Mouse (Mus musculus) brain, embryonic 14.5 days (tissue): ENCODE results near the gene Sept7. TPM values are rescaled to one million over a fixed set of nuclear protein-coding genes. Genes with fewer than 3 reads are reported as not detected.
"Not testable (repeated sequence)": the region's sequence is repeated elsewhere in the genome, so short reads cannot be mapped to it uniquely, and the experiment has no call there.

Source experiments
- DNase-seq: peaks from one replicate; pipeline ENCODE4 v3.0.0-alpha.2; 2011; ENCODE audit warnings: low read depth
- CTCF ChIP-seq: fragments of 200-500 bp; IDR thresholded peaks from 2 replicates; pipeline ENCODE4 v1.5.1; 2012; ENCODE audit warnings: inconsistent platforms, mild to moderate bottlenecking, moderate library complexity, borderline replicate concordance; ENCODE audit not compliant: insufficient read depth, insufficient read length; ENCODE audit errors: extremely low read depth
- POLR2A ChIP-seq: fragments of 200-500 bp; IDR thresholded peaks from 2 replicates; pipeline ENCODE4 v1.6.1; 2012; ENCODE audit warnings: mild to moderate bottlenecking, inconsistent platforms, borderline replicate concordance; ENCODE audit not compliant: poor library complexity, insufficient read depth, insufficient read length, severe bottlenecking; ENCODE audit errors: extremely low read depth
- polyA plus RNA-seq: library from polyadenylated mRNA; depleted of rRNA; stranded (reverse); fragments of >200 nt; gene quantifications from 2 replicates; pipeline ENCODE4 v1.2.3, GENCODE M21; 2012

Sept7 gene
- polyA plus RNA-seq, 1 experiment = 112 TPM

DNA sequence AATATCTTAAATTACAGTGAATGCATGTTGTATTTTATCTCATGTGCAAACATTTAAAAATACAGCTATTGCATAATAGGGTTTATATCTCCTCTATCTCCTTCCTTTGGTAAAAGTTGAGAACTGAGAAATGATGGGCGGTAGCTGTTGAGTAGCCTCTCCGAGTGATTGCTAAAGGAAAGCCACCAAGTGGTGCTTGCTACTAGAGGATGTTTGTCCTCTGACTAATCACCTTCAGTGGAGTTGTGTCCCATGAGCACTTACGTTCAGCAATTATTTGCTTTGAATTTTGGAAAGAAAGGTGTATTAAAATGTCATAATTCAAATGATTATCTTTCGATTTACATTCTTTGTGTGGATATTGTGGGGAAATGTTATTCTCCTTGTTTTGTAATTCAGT lies 13.6 kb downstream of the Sept7 start:
- TF ChIP-seq CTCF = no peak
- TF ChIP-seq POLR2A = no peak
- DNase-seq = no peak

DNA sequence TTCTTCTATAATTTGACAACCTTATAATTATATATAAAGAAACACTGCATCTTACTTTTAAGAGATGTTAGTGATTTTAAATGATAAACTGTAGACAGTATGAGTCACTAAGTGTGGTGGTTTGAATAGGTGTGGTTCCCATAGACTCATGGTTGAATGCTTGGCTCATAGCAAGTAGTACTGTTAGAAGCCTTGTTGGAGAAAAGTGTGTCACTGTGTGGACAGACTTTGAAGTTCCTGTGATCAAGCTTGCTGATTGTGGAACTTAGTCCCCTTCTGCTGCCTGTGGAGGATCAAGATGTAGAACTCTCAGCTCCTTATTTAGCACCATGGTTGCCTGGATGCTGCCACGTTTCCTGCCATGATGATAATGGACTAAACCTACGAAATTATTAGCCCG lies 14.9 kb downstream of the Sept7 start:
- DNase-seq = no peak
- TF ChIP-seq POLR2A (no peak), CTCF (no peak)

DNA sequence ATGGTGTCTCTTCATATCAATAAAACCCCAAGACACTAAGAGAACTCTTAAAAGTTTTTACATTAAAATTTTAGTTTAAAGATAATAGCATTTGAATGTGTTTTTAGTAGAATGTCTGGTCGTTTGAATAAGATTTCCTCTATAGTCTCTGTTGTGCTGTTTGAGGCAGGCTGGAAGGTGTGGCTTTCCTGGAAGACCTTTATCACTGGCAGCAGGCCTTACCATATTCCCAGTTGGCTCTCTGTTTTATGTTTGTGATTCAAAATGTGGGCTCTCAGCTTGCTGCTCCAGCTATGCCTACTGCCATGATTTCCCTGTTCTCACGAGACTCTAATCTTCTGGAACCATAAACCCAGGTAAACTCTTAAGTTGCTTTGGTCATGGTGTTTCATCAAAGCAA lies 15.3 kb downstream of the Sept7 start:
- no peak for DNase-seq
- no peak for TF ChIP-seq CTCF
- no peak for TF ChIP-seq POLR2A

DNA sequence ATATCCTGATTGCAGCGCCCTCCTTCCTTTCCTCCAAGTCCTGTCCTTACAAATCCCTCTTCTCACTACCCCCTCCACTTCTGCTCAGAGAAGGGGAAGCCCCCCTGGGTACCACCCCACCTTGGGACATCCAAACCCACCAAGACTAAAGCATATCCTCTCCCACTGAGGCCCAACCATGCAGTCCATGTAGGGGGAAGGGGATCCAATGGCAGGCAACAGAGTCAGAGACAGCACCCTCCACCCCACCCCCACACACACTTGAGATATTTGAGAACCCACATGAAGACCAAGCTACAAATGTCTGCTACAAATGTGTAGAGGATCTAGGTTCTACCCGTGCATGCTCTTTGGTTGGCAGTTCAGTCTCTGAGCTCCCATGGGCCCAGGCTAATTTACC lies 19.7 kb downstream of the Sept7 start:
- no peak for DNase-seq
- no peak for TF ChIP-seq POLR2A
- no peak for TF ChIP-seq CTCF

DNA sequence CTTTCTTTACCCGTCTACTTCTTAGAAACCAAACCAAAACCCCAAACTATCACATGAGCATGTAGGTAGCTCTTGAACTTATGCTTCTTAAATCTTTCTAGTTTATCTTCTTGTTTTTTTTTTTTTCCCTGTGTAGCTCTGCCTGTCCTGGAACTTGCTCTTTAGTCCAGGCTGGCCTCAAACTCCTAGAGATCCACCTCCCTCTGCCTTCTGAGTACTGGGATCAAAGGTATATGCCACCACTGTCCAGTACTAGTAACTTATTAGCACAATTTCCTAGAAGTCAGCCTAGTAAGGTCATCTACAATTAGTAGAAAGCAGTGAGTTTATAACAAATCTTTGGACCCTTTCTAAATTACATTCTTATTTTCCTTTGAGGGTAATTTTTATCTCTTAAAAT lies 37.6 kb downstream of the Sept7 start:
- DNase-seq = no peak
- no peak for TF ChIP-seq CTCF
- TF ChIP-seq POLR2A = no peak

DNA sequence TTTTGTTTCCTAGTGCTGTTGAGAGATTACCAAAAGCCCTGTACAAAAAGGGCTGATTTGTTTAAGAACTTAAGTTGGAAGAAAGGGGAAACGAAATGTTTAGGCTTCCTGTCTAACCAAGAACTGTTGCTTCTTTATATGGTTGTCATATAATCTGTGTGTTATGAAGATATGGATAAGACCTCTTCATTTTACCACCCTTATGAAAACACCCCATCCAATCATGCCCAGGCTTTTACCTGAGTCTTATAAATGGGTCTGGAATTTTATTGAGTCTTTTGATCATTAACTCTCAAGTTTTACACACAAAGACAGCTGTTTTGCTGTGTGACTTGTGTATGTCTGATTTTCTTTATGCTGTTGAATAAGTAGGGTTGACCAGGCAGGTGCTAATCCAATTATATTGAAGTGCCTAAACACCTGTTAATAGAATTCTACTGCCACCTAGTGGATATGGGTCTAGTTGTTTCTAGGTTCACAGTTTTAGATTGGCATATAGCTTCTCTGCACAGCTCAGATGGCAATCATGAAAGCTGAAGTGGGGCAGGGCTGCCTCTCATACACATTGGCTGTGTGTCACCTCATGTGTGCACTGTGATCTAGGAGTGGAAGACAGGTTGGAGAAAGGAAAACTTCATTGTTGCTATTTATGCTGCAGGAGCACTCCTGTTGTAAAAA lies 57.4 kb downstream of the Sept7 start:
- TF ChIP-seq CTCF = peak; percentile 37; the same call in 1 of the 2 replicates
- no peak for TF ChIP-seq POLR2A
- peak; percentile 80 for DNase-seq

DNA sequence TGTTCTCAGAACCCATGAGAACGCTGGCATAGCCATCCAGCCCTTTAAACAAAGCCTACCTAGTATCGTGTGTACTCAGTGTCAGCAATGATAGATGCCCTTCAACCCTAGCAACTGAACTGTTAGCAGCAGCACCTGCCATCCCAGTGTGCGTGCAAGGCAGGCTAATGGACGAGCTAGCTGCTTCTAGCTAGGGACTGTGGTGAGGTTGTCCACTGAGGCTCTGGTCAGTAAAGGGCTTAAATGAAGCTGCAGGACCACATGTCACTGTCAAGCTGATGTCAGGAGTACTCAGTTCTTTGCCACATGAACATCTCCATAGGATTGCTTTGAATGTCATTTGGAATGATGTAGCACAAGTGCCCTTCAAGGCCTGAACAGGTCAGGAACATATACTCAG lies 62.1 kb downstream of the Sept7 start:
- DNase-seq = no peak

DNA sequence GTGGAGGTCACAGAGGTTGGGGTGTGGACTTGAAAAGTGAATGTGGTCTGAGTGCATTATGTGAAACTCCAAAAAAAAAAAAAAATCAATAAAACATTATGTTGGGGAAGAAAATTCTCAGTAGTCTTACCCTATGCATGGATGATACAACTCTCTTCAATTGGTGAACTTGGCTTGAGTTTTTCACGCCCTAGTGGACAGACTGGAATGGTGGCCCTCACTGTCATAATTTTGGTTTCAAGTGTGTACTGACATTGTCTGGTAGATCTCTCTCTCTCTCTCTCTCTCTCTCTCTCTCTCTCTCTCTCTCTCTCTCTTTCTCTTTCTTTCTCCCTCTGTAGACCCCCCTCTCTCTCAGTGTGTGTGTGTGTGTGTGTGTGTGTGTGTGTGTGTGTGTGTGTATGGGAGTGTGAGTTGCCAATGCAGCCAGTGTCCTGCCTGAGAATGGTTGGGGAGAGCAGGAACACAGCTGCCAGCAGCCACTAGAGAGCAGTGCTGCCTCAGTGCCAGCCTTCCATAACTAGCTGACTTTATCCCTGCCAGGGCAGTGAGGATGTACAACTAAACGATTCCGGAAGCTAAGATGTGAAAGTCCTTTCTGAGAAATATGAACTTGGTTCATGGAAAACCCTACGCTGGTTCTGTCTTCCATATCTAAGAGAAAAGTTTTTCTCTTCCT lies 65.7 kb downstream of the Sept7 start:
- peak; percentile 80 for DNase-seq
- TF ChIP-seq POLR2A = no peak
- peak; percentile 84 for TF ChIP-seq CTCF

More for the DNA sequence above, 62.1 kb downstream of the Sept7 start:
- no peak for TF ChIP-seq POLR2A
- TF ChIP-seq CTCF = no peak

DNA sequence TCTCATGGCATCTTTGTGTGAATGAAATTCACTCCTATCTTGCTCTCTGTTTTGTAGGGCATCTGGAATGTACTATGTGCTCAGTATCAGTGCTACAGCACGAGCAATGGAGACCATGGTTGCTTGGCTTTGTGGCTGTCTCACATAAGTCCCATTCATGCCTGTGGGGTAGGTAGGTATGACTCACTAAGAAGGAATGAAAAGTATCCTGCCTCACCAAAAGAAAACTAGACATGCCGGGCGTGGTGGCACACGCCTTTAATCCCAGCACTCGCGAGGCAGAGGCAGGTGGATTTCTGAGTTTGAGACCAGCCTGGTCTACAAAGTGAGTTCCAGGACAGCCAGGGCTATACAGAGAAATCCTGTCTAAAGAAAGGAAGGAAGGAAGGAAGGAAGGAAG lies 67.4 kb downstream of the Sept7 start:
- not testable (repeated sequence) for DNase-seq

DNA sequence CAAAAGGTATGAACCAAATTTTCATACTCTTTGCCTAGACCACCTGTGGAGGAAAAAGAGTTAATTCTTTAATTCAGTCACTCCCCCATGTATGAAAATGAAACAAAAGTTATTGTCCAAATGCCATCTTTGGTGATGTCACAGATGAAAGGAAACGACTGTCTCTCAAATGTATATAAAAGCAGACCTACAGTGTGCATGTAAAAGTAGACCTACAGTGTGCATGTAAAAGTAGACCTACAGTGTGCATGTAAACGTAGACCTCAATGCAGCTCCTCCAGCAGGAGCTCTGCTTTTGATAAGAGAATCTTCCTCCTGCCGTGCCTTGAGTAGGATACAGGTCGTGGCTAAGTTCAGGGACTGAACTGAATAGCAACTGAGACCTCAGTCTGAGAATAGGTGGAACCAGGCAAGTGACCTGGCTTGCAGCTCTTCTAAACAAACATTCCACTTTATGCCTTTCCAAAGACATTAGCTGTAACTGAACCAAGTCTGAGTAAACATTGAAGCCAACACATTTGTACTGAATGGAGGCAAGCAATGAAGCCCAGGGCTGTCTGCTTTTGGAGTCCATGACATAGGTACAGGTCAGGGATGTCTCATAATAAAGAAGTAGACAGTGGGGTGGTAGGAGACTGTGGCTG lies 75.6 kb downstream of the Sept7 start:
- no peak for DNase-seq
- TF ChIP-seq CTCF = no peak
- TF ChIP-seq POLR2A = no peak

DNA sequence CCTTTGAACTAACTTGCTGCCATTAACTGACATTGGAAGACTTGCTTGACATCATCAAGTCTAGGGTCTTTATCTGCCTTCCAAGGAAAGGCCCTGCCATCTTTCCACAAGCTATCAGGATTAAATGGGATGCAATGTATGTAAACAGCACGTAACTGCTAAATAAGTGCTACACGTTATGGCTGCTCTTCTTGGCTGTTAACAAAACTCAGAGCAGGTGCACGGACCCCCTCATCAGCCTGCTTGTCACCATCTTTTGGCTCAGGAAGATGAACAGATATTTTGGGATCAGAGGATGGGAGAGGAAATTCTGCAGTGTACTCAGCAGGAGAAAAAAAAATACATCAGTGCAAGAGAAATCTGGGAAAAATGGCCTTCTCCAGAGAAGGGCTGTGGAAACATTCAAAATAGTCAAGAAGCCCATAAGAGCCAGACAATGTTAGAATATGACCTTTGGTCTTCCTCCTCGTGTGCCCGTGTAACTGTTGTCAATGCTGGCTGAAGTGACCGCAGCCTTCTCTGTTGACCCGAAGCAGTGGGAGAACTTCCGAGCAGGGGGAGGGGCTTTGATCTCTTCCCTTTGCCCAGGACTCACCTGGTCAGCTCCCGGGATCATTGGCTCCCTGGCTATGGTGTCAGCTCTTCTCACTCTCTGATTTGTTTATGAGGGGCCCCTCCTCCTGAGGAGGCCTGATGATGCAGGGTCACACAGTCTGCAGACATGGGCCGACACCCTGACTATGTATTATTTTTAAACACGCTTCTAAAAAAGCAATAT lies 76.9 kb downstream of the Sept7 start:
- TF ChIP-seq POLR2A (no peak), CTCF (no peak)
- DNase-seq = no peak

DNA sequence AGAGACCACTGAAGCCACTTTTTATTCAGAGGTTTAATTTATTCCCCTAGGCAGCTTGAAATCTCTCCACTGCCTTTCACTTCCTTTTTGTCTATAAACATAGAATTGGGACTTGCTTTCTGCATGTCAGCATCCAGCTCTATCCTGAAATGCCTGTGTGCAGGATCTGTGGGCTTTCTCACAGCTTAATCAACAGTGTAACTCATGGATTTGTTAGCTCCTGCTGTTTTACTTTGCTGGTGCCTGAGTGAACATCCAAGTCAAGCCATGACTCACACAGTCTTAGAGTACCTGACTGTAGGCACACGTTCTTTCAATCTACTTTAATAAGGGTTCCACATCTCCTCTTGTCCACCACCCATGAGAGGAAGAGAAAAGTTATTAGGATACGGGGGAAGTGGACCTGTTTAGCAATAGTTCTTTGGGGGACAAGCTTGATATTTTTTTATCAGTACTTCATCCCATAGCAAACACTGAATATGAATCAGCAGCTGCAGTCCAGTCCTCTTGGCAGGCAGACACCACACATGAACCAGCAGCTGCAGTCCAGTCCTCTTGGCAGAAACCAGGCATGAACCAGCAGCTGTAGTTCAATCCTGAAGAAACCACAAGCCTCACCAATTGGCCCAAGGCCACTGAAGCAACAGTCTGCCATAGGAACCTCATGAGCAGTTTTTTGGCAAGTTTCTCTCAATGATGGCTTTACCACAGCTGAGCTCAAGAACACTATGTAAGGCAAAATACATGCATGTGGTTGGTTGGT lies 85.4 kb downstream of the Sept7 start:
- TF ChIP-seq POLR2A = no peak
- no peak for TF ChIP-seq CTCF
- DNase-seq = no peak

DNA sequence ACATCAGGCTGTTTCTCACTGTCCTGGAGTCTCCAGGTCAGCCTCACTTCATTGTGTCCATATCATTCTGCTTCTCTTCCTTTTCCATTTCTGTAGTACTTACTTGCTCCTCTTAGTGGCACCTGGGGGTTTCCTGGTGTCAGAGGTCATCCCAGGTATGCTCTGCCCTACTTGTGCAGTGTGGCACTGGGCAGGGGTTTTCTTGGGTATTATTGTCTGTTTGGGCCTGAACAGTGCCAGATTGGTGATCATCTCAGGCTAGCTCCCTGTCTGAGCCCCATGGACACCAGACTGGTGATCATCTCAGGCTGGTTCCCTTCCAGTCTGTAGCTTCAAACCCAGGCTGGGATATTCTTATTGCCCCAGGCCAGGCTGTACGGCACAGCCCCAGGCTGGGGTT lies 88.2 kb downstream of the Sept7 start:
- DNase-seq = no peak
- no peak for TF ChIP-seq POLR2A
- no peak for TF ChIP-seq CTCF

DNA sequence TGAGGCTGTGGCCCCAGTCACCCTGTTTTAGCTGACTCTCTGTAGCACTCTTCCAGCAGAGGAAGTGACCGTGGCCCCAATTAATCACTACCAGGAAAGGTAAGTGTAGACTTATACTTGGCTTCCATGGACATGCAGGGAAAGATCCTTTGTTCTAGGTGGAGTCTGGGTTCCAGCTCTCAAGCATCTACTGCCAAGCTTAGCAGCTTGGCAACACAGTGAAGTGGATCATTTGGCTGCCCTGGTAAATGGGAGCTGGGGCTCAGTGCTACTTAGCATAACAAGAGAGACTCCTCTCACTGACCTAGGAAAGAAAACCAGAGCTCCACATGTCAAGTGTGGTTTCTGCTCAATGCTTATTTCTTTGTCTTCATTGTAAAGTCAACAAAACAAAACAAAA lies 101.5 kb downstream of the Sept7 start:
- TF ChIP-seq CTCF (no peak), POLR2A (no peak)
- DNase-seq = peak; percentile 44
